In the genomic region with DNA sequence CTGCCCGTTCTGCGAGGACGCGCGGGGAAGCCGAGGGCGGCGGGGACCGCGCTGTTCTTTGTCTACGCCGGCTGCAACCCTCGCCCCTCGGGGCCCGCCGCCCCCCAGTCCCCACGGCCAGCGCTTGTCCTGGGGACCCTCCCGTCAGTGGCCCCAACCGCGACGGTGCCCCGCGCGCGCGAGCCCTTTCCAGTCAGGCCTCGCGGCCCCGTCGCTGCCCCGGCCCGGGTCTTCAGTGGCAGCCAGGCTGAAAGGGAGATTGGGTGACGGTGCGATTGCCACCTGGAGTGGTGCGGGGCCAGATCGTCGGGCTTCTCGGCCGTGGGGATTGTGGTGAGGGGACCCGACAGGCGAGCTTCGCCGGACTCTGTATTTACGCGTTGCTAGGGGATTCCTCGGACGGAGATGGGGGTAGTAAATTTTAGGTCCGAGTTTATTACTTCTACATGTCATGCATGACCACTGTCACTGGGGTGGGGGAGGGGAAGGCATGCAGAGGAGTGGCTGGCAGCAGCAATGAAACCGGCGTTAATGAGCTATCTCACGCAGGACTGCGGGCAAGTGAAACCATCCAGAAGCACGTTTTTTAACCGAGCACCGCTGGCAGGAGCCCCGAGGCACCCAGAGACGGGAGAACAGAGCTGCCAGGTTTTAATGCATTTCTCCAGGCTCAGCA, we compare ENCODE assay signal across 7 mouse cellular contexts. TPM values are rescaled to one million over a fixed set of nuclear protein-coding genes. Genes with fewer than 3 reads are reported as not detected.
DNase-seq lines count a peak whose midpoint lies in the region; ATAC-seq lines count a peak whose summit lies in the region.

No protein-coding gene starts in this region.

- peak overlapping the region; percentile 91 for H3K4me2 ChIP-seq in hindbrain, embryonic 12.5 days (replicated peaks)
- H3K4me2 ChIP-seq in liver, embryonic 12.5 days, result peak overlapping the region; percentile 97

- DNase-seq in ES-CJ7 (ENCODE audit: low read depth, low spot score), result peak; percentile 8
- DNase-seq in ZHBTc4 (ENCODE audit: low read depth, low spot score), result peak; percentile 38
- peak; percentile 52 for DNase-seq in embryonic facial prominence, embryonic 10.5 days (ENCODE audit: low spot score)
- DNase-seq in spleen, postnatal 36 days (ENCODE audit: low spot score in 2 of 2), result peak; percentile 7 to 22
- DNase-seq in adipocyte (ENCODE audit: low spot score), result no peak

- peak overlapping the region; percentile 67 for H3K4me3 ChIP-seq in embryonic facial prominence, embryonic 10.5 days
- H3K4me3 ChIP-seq in hindbrain, embryonic 12.5 days, result peak overlapping the region; percentile 57
- H3K4me3 ChIP-seq in liver, embryonic 12.5 days, result peak overlapping the region; percentile 73

- ATAC-seq in hindbrain, embryonic 12.5 days (ENCODE audit: low FRiP score), result peak; percentile 72
- ATAC-seq in liver, embryonic 12.5 days, result peak; percentile 8; the same call in 1 of the 2 replicates

- H3K9me3 ChIP-seq in embryonic facial prominence, embryonic 10.5 days, result no peaks in the 10 kb centered on the region
- H3K9me3 ChIP-seq in hindbrain, embryonic 12.5 days (replicated peaks), result no peaks in the 10 kb centered on the region
- no peaks in the 10 kb centered on the region for H3K9me3 ChIP-seq in liver, embryonic 12.5 days (replicated peaks)

- peaks cover 83% of the 10 kb centered on the region for H3K27me3 ChIP-seq in embryonic facial prominence, embryonic 10.5 days (replicated peaks; ENCODE audit: low read depth, poor library complexity, severe bottlenecking)
- H3K27me3 ChIP-seq in hindbrain, embryonic 12.5 days, result peaks cover 60% of the 10 kb centered on the region
- H3K27me3 ChIP-seq in liver, embryonic 12.5 days (replicated peaks), result peaks cover 71% of the 10 kb centered on the region

- no peaks in the 10 kb centered on the region for H3K36me3 ChIP-seq in embryonic facial prominence, embryonic 10.5 days (replicated peaks)
- H3K36me3 ChIP-seq in hindbrain, embryonic 12.5 days, result no peaks in the 10 kb centered on the region
- H3K36me3 ChIP-seq in liver, embryonic 12.5 days, result no peaks in the 10 kb centered on the region

- H3K9ac ChIP-seq in hindbrain, embryonic 12.5 days, result peak overlapping the region; percentile 70
- H3K9ac ChIP-seq in liver, embryonic 12.5 days, result peak overlapping the region; percentile 89

- WGBS in embryonic facial prominence, embryonic 10.5 days, result 1% methylated on average over 58 of the region's 58 CpGs
- 1% methylated on average over 51 of the region's 58 CpGs for WGBS in hindbrain, embryonic 12.5 days
- WGBS in liver, embryonic 12.5 days (ENCODE audit: insufficient replicate concordance), result under 1% methylated on average over 47 of the region's 58 CpGs

- peaks cover 20% of the 10 kb centered on the region for H3K4me1 ChIP-seq in embryonic facial prominence, embryonic 10.5 days
- peaks cover 20% of the 10 kb centered on the region for H3K4me1 ChIP-seq in hindbrain, embryonic 12.5 days
- H3K4me1 ChIP-seq in liver, embryonic 12.5 days, result peaks cover 60% of the 10 kb centered on the region

- H3K27ac ChIP-seq in embryonic facial prominence, embryonic 10.5 days (replicated peaks), result peak overlapping the region; percentile 66
- H3K27ac ChIP-seq in hindbrain, embryonic 12.5 days, result peak overlapping the region; percentile 82
- H3K27ac ChIP-seq in liver, embryonic 12.5 days, result peak overlapping the region; percentile 85

RNA-seq across cellular contexts. Expression of a gene that starts 0.6 kb away (rescaled TPM):
- 1.6 and 2.1 TPM in 2 replicates for polyA plus RNA-seq in embryonic facial prominence, embryonic 10.5 days (2016; fragmentation: Nextera tagmentation; extraction: Ambion mirVana)
- 12.9 and 13.1 TPM in 2 replicates for polyA plus RNA-seq in hindbrain, embryonic 12.5 days (2016; fragmentation: Nextera tagmentation; extraction: Ambion mirVana)
- polyA plus RNA-seq in liver, embryonic 12.5 days (2016; fragmentation: Nextera tagmentation; extraction: Ambion mirVana), result 33.4 and 36.7 TPM in 2 replicates
